Mouse (Mus musculus) G1E (cell line): Measurements from ENCODE around the gene Mllt3.

Experiments
- CTCF ChIP-seq: IDR thresholded peaks from 2 replicates; pipeline ENCODE4 v1.5.1; 2012; ENCODE audit warnings: low read depth, low read length, inconsistent platforms, mixed read lengths
- POLR2AphosphoS5 ChIP-seq: IDR thresholded peaks from 2 replicates; pipeline ENCODE4 v1.6.1; 2012; ENCODE audit warnings: low read depth, low read length, inconsistent platforms; ENCODE audit not compliant: insufficient replicate concordance
- TAL1 ChIP-seq: conservative IDR thresholded peaks from 2 replicates; pipeline ENCODE4 v1.6.1; 2012; ENCODE audit warnings: low read depth, low read length, inconsistent platforms, mixed read lengths

GRCm38 (mm10) chr4:87803313-87803712 lies 229.9 kb downstream of the Mllt3 start:
- no peak for TF ChIP-seq CTCF
- TF ChIP-seq TAL1, result no peak
- no peak for TF ChIP-seq POLR2AphosphoS5
